Mouse (Mus musculus) MEL (cell line): ENCODE results near the gene Dhx35. TPM values are rescaled to one million over a fixed set of nuclear protein-coding genes. Genes with fewer than 3 reads are reported as not detected.

Experiments
- DNase-seq: peaks from one replicate; pipeline ENCODE4 v3.0.0; 2011; ENCODE audit warnings: low read depth, low spot score
- H3K27ac ChIP-seq: 2 replicates; pipeline ENCODE4 v1.5.1; 2012; ENCODE audit warnings: low read depth, mild to moderate bottlenecking, control low read depth, low read length, moderate library complexity; ENCODE audit not compliant: control insufficient read depth
- H3K27me3 ChIP-seq, 2 experiments: fragments of 150-350 bp in 1 of 2; sonication (generic) in 1 of 2; 2 replicates each; pipeline ENCODE4 v1.6.1; 2012; ENCODE audit warnings: low read length in 2 of 2, mild to moderate bottlenecking in 2 of 2, improper control_type of control experiment in 1 of 2, moderate library complexity in 1 of 2; ENCODE audit not compliant: insufficient read depth in 2 of 2, control insufficient read depth in 1 of 2
- H3K36me3 ChIP-seq, 2 experiments: 2 replicates each; pipeline ENCODE4 v1.6.1; 2012 to 2014; ENCODE audit warnings: low read length in 2 of 2, improper control_type of control experiment in 1 of 2, inconsistent platforms in 1 of 2, mild to moderate bottlenecking in 1 of 2; ENCODE audit not compliant: insufficient read depth in 2 of 2, control insufficient read depth in 1 of 2
- H3K4me1 ChIP-seq, 2 experiments: fragments of 150-350 bp in 1 of 2; sonication (generic) in 1 of 2; 2 replicates each; pipeline ENCODE4 v1.6.1; 2012; ENCODE audit warnings: low read length in 2 of 2, improper control_type of control experiment in 1 of 2, mild to moderate bottlenecking in 1 of 2; ENCODE audit not compliant: insufficient read depth in 2 of 2, control insufficient read depth in 1 of 2
- H3K4me3 ChIP-seq, 2 experiments: fragments of 150-350 bp in 1 of 2; sonication (generic) in 1 of 2; 2 replicates each; pipeline ENCODE4 v1.5.1; 2012; ENCODE audit warnings: low read depth in 2 of 2, low read length in 2 of 2, mild to moderate bottlenecking in 2 of 2, moderate library complexity in 2 of 2, control low read depth in 1 of 2, improper control_type of control experiment in 1 of 2; ENCODE audit not compliant: control insufficient read depth in 1 of 2, insufficient read depth in 1 of 2
- H3K79me2 ChIP-seq: 2 replicates; pipeline ENCODE4 v1.6.1; 2012; ENCODE audit warnings: mild to moderate bottlenecking, low read length, moderate library complexity; ENCODE audit not compliant: control insufficient read depth, poor library complexity, insufficient read depth
- H3K9ac ChIP-seq: 2 replicates; pipeline ENCODE4 v1.6.1; 2012; ENCODE audit warnings: low read depth, mild to moderate bottlenecking, control low read depth, low read length, moderate library complexity; ENCODE audit not compliant: control insufficient read depth, poor library complexity, severe bottlenecking
- H3K9me3 ChIP-seq: fragments of 150-350 bp; sonication (generic); replicated peaks from 2 replicates; pipeline ENCODE4 v1.6.1; 2012; ENCODE audit warnings: mild to moderate bottlenecking, low read length, improper control_type of control experiment, moderate library complexity; ENCODE audit not compliant: insufficient read depth
- BHLHE40 ChIP-seq: IDR thresholded peaks from 2 replicates; pipeline ENCODE4 v1.6.1; 2012; ENCODE audit warnings: low read depth, mild to moderate bottlenecking, inconsistent platforms, low read length, improper control_type of control experiment, borderline replicate concordance
- CHD1 ChIP-seq: IDR thresholded peaks from 2 replicates; pipeline ENCODE4 v1.6.1; 2012; ENCODE audit warnings: low read depth, mild to moderate bottlenecking, inconsistent platforms, low read length, improper control_type of control experiment
- CHD2 ChIP-seq: IDR thresholded peaks from 2 replicates; pipeline ENCODE4 v1.6.1; 2011; ENCODE audit warnings: low read length, improper control_type of control experiment
- CTCF ChIP-seq, 3 experiments: IDR thresholded peaks in 2 of 3; conservative IDR thresholded peaks in 1 of 3; 2 replicates each; pipeline ENCODE4 v1.5.1; 2011 to 2012; ENCODE audit warnings: low read length in 3 of 3, low read depth in 2 of 3, mild to moderate bottlenecking in 2 of 3, improper control_type of control experiment in 1 of 3, inconsistent platforms in 1 of 3, mixed read lengths in 1 of 3, moderate library complexity in 1 of 3; ENCODE audit not compliant: control insufficient read depth in 1 of 3, insufficient read depth in 1 of 3, poor library complexity in 1 of 3, severe bottlenecking in 1 of 3
- ELF1 ChIP-seq: IDR thresholded peaks from 2 replicates; pipeline ENCODE4 v1.6.1; 2014; ENCODE audit warnings: low read depth, mild to moderate bottlenecking, inconsistent platforms, low read length, improper control_type of control experiment, moderate library complexity
- EP300 ChIP-seq, 2 experiments: IDR thresholded peaks; 2 replicates each; pipeline ENCODE4 v1.6.1; 2011; ENCODE audit warnings: improper control_type of control experiment in 2 of 2, low read length in 2 of 2, low read depth in 1 of 2, mild to moderate bottlenecking in 1 of 2
- ETS1 ChIP-seq: IDR thresholded peaks from 2 replicates; pipeline ENCODE4 v1.6.1; 2012; ENCODE audit warnings: low read depth, mild to moderate bottlenecking, inconsistent platforms, low read length, improper control_type of control experiment, moderate library complexity
- GABPA ChIP-seq: IDR thresholded peaks from 2 replicates; pipeline ENCODE4 v1.6.1; 2012; ENCODE audit warnings: low read depth, mild to moderate bottlenecking, inconsistent platforms, low read length, improper control_type of control experiment, moderate library complexity
- GATA1 ChIP-seq: IDR thresholded peaks from 2 replicates; pipeline ENCODE4 v1.6.1; 2011; ENCODE audit warnings: low read depth, low read length, improper control_type of control experiment
- HCFC1 ChIP-seq: IDR thresholded peaks from 2 replicates; pipeline ENCODE4 v1.6.1; 2012; ENCODE audit warnings: low read depth, mild to moderate bottlenecking, inconsistent platforms, low read length, improper control_type of control experiment, moderate library complexity
- JUND ChIP-seq: IDR thresholded peaks from 2 replicates; pipeline ENCODE4 v1.6.1; 2011; ENCODE audit warnings: low read depth, mild to moderate bottlenecking, improper control_type of control experiment, low read length
- KAT2A ChIP-seq: conservative IDR thresholded peaks from 2 replicates; pipeline ENCODE4 v1.6.1; 2012; ENCODE audit warnings: low read depth, low read length, improper control_type of control experiment, inconsistent platforms
- MAFK ChIP-seq: IDR thresholded peaks from 2 replicates; pipeline ENCODE4 v1.6.1; 2011; ENCODE audit warnings: low read depth, mild to moderate bottlenecking, low read length, improper control_type of control experiment, borderline replicate concordance
- MAX ChIP-seq: IDR thresholded peaks from 2 replicates; pipeline ENCODE4 v1.6.1; 2011; ENCODE audit warnings: low read length, improper control_type of control experiment
- MAZ ChIP-seq: IDR thresholded peaks from 2 replicates; pipeline ENCODE4 v1.6.1; 2012; ENCODE audit warnings: low read depth, mild to moderate bottlenecking, inconsistent platforms, low read length, improper control_type of control experiment
- MEF2A ChIP-seq: IDR thresholded peaks from 2 replicates; pipeline ENCODE4 v1.6.1; 2014; ENCODE audit warnings: low read depth, mild to moderate bottlenecking, inconsistent platforms, low read length, improper control_type of control experiment; ENCODE audit not compliant: poor library complexity, insufficient replicate concordance, severe bottlenecking; ENCODE audit errors: extremely low read depth
- MXI1 ChIP-seq: IDR thresholded peaks from 2 replicates; pipeline ENCODE4 v1.6.1; 2011; ENCODE audit warnings: mild to moderate bottlenecking, low read depth, low read length, improper control_type of control experiment
- MYB ChIP-seq: IDR thresholded peaks from 2 replicates; pipeline ENCODE4 v1.6.1; 2011; ENCODE audit warnings: mild to moderate bottlenecking, low read depth, low read length, improper control_type of control experiment
- MYC ChIP-seq: IDR thresholded peaks from 2 replicates; pipeline ENCODE4 v1.6.1; 2011; ENCODE audit warnings: low read depth, mild to moderate bottlenecking, low read length, improper control_type of control experiment, moderate library complexity
- NELFE ChIP-seq: IDR thresholded peaks from 2 replicates; pipeline ENCODE4 v1.6.1; 2011; ENCODE audit warnings: low read depth, low read length, improper control_type of control experiment
- NRF1 ChIP-seq: IDR thresholded peaks from 2 replicates; pipeline ENCODE4 v1.6.1; 2014; ENCODE audit warnings: low read depth, mild to moderate bottlenecking, inconsistent platforms, low read length, improper control_type of control experiment, moderate library complexity; ENCODE audit not compliant: poor library complexity, insufficient read depth, severe bottlenecking
- POLR2A ChIP-seq, 2 experiments: IDR thresholded peaks; 2 replicates each; pipeline ENCODE4 v1.6.1; 2011 to 2012; ENCODE audit warnings: low read length in 2 of 2, mild to moderate bottlenecking in 2 of 2, control low read depth in 1 of 2, improper control_type of control experiment in 1 of 2, low read depth in 1 of 2, moderate library complexity in 1 of 2; ENCODE audit not compliant: control insufficient read depth in 1 of 2, insufficient read depth in 1 of 2, poor library complexity in 1 of 2
- RAD21 ChIP-seq: IDR thresholded peaks from 2 replicates; pipeline ENCODE4 v1.6.1; 2011; ENCODE audit warnings: mild to moderate bottlenecking, low read depth, low read length, improper control_type of control experiment
- RCOR1 ChIP-seq: IDR thresholded peaks from 2 replicates; pipeline ENCODE4 v1.6.1; 2012; ENCODE audit warnings: low read depth, mild to moderate bottlenecking, inconsistent platforms, low read length, improper control_type of control experiment
- SIN3A ChIP-seq: IDR thresholded peaks from 2 replicates; pipeline ENCODE4 v1.6.1; 2012; ENCODE audit warnings: low read length, improper control_type of control experiment, inconsistent platforms
- SMC3 ChIP-seq: IDR thresholded peaks from 2 replicates; pipeline ENCODE4 v1.6.1; 2011; ENCODE audit warnings: low read depth, low read length, improper control_type of control experiment
- TAL1 ChIP-seq: IDR thresholded peaks from 2 replicates; pipeline ENCODE4 v1.6.1; 2012; ENCODE audit warnings: mild to moderate bottlenecking, inconsistent platforms, low read length, moderate library complexity, mixed read lengths
- TBP ChIP-seq: IDR thresholded peaks from 2 replicates; pipeline ENCODE4 v1.8.0; 2011; ENCODE audit warnings: low read depth, low read length, improper control_type of control experiment
- TCF12 ChIP-seq: IDR thresholded peaks from 2 replicates; pipeline ENCODE4 v1.6.1; 2014; ENCODE audit warnings: low read depth, mild to moderate bottlenecking, inconsistent platforms, low read length, improper control_type of control experiment, moderate library complexity
- UBTF ChIP-seq: IDR thresholded peaks from 2 replicates; pipeline ENCODE4 v1.6.1; 2012; ENCODE audit warnings: low read depth, mild to moderate bottlenecking, inconsistent platforms, low read length, improper control_type of control experiment, moderate library complexity, borderline replicate concordance; ENCODE audit not compliant: insufficient read depth
- USF1 ChIP-seq: IDR thresholded peaks from 2 replicates; pipeline ENCODE4 v1.6.1; 2014; ENCODE audit warnings: low read depth, mild to moderate bottlenecking, inconsistent platforms, low read length, improper control_type of control experiment, moderate library complexity
- USF2 ChIP-seq, 2 experiments: IDR thresholded peaks; 2 replicates each; pipeline ENCODE4 v1.6.1; 2011 to 2012; ENCODE audit warnings: improper control_type of control experiment in 2 of 2, low read length in 2 of 2, borderline replicate concordance in 1 of 2, inconsistent platforms in 1 of 2, low read depth in 1 of 2, mild to moderate bottlenecking in 1 of 2; ENCODE audit not compliant: insufficient read depth in 1 of 2
- ZC3H11A ChIP-seq: IDR thresholded peaks from 2 replicates; pipeline ENCODE4 v1.6.1; 2012; ENCODE audit warnings: low read depth, mild to moderate bottlenecking, inconsistent platforms, low read length, improper control_type of control experiment
- ZKSCAN1 ChIP-seq: IDR thresholded peaks from 2 replicates; pipeline ENCODE4 v1.6.1; 2012; ENCODE audit warnings: low read depth, mild to moderate bottlenecking, inconsistent platforms, low read length, improper control_type of control experiment, moderate library complexity
- ZMIZ1 ChIP-seq: IDR thresholded peaks from 2 replicates; pipeline ENCODE4 v1.6.1; 2012; ENCODE audit warnings: low read depth, mild to moderate bottlenecking, inconsistent platforms, low read length, improper control_type of control experiment, moderate library complexity
- ZNF384 ChIP-seq: IDR thresholded peaks from 2 replicates; pipeline ENCODE4 v1.6.1; 2012; ENCODE audit warnings: low read depth, mild to moderate bottlenecking, inconsistent platforms, low read length, improper control_type of control experiment
- polyA plus RNA-seq, 2 experiments: library from polyadenylated mRNA; stranded (reverse) in 1 of 2; unstranded in 1 of 2; fragments of >175 nt in 1 of 2; fragments of >200 nt in 1 of 2; gene quantifications; 2 replicates each; pipeline versions ENCODE4 v1.2.1 to v1.2.4; 2012; ENCODE audit warnings: low replicate concordance in 2 of 2, low read depth in 1 of 2; ENCODE audit not compliant: insufficient read length in 2 of 2, insufficient read depth in 1 of 2, missing spikeins in 1 of 2
- total RNA-seq: library from RNA; depleted of rRNA; stranded (reverse); fragments of 300-350 nt; gene quantifications from 2 replicates; pipeline ENCODE4 v1.2.3, GENCODE M21; 2012

The Dhx35 gene
- total and polyA plus RNA-seq, 3 experiments, result 18.5 to 23.6 TPM; not detected in 1

DNA sequence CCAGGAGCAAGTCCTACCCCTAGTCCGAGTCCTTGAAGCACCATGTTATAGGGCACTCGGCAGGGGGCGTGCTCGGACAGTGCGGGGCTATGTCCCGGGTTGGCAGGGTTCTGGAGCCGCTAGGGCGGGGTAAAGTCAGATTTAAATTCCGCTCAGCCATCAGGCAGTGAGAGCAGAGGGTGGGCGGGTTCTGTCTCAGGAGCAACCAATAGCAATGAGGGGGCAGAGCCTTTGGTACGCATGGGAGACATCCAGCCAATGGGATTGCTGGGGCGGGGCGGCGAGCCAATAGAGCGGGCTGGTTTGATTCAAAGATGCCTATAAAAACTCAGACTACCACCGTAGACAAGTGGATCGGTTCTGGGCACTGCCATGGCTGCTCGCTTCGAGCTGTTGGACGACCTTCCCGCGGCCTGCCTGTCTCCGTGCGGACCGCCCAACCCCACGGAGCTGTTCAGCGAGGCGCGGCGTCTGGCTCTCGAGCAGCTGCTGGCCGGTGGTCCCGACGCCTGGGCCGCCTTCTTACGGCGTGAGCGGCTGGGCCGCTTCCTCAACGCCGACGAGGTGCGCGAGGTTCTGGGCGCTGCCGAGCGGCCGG lies 26.8 kb upstream of the Dhx35 start, which contains the start of gene Fam83d:
Gene Fam83d (plus strand): TSS at position 352 of the 598 bp plus-strand sequence.
- peaks cover 0 to 5% of the 10 kb centered on the region in 2 experiments; a peak in 1 of 4 replicates for H3K36me3 ChIP-seq
- peak; percentile 97 for DNase-seq
- H3K79me2 ChIP-seq, result peaks cover 2% of the 10 kb centered on the region; the same call in 1 of the 2 replicates
- peaks cover 0 to 13% of the 10 kb centered on the region in 2 experiments; a peak in 2 of 4 replicates for H3K4me1 ChIP-seq
- H3K4me3 ChIP-seq, result peak within 1 kb of the TSS; percentile 67 to 84
- H3K27ac ChIP-seq, result peak within 1 kb of the TSS; percentile 32
- peaks cover 0 to 2% of the 10 kb centered on the region in 2 experiments; a peak in 3 of 4 replicates for H3K27me3 ChIP-seq
- H3K9ac ChIP-seq, result peak within 1 kb of the TSS; percentile 49
- H3K9me3 ChIP-seq, result no peaks in the 10 kb centered on the region
- TF ChIP-seq KAT2A (no peak), BHLHE40 (no peak), RAD21 (peak; percentile 46), GABPA (no peak), MYC (no peak), RCOR1 (no peak), MYB (no peak), USF1 (peak; percentile 16; the same call in 1 of the 2 replicates), JUND (no peak), MAZ (no peak), UBTF (no peak), MAX (peak; percentile 52; the same call in 1 of the 2 replicates), ZKSCAN1 (no peak), NELFE (peak; percentile 56), SIN3A (peak; percentile 69; the same call in 1 of the 2 replicates), EP300 (IDR thresholded peaks at IDR 0.05; ENCODE audit: low read depth in 1 of 2, low read length in 2 of 2) (no peak), MXI1 (peak; percentile 5; the same call in 1 of the 2 replicates), MAFK (no peak), CTCF (IDR thresholded peaks at IDR 0.05 in 2 of 3, conservative IDR thresholded peaks at IDR 0.05 in 1 of 3; ENCODE audit: control insufficient read depth in 1 of 3, insufficient read depth in 1 of 3, low read depth in 2 of 3, low read length in 3 of 3, poor library complexity in 1 of 3, severe bottlenecking in 1 of 3) (peak; percentile 59 to 72 (median 67)), ZC3H11A (no peak), ZNF384 (no peak), HCFC1 (peak; percentile 20; the same call in 1 of the 2 replicates), ZMIZ1 (no peak), POLR2A (IDR thresholded peaks at IDR 0.05; ENCODE audit: control insufficient read depth in 1 of 2, insufficient read depth in 1 of 2, low read depth in 1 of 2, low read length in 2 of 2, poor library complexity in 1 of 2) (peak; percentile 44 to 85; a peak in 2 of 4 replicates), TBP (peak; percentile 89), CHD1 (no peak), ELF1 (no peak), TAL1 (no peak), SMC3 (peak; percentile 63), CHD2 (no peak), GATA1 (no peak), ETS1 (no peak), NRF1 (0 out of 2 replicates have a peak, but pooled peaks have one; percentile 18), MEF2A (no peak), TCF12 (no peak), USF2 (IDR thresholded peaks at IDR 0.05; ENCODE audit: borderline replicate concordance in 1 of 2, insufficient read depth in 1 of 2, low read depth in 1 of 2, low read length in 2 of 2) (no peak)
